ENCODE assay signal across 14 mouse cellular contexts in genomic region chr15:100341314-100341980, GRCm38 (mm10). TPM values are rescaled to one million over a fixed set of nuclear protein-coding genes. Genes with fewer than 3 reads are reported as not detected.
"Had no signal": no experiment of that assay in that cellular context is flagged by ENCODE, and none has a peak within 500 bp of the region (broad histone marks: within the 10 kb centered on the region; RNA-seq: fewer than 3 reads in every experiment).

No protein-coding gene starts in this region.

RNA-seq across cellular contexts. Expression of gene Mettl7a3, which starts 6.7 kb away (rescaled TPM):
- polyA plus RNA-seq: kidney, embryonic 15.5 days; liver, embryonic 12.5 days; liver, embryonic 15.5 days; midbrain, embryonic 10.5 days; midbrain, embryonic 13.5 days; midbrain, embryonic 16.5 days; myocyte; stomach, embryonic 15.5 days; thymus, postnatal 0 days had no signal

RNA-seq across cellular contexts. Expression of gene Methig1, which starts 11.5 kb away (rescaled TPM):
- polyA plus RNA-seq: limb, embryonic 15.5 days; liver, embryonic 12.5 days; lung, adult 2 months; midbrain, embryonic 10.5 days; midbrain, embryonic 13.5 days; midbrain, embryonic 16.5 days; myocyte had no signal

RNA-seq across cellular contexts. Expression of gene Mettl7a2, which starts 11.6 kb away (rescaled TPM):
- polyA plus RNA-seq: intestine, embryonic 15.5 days; kidney, embryonic 15.5 days; limb, embryonic 12.5 days; limb, embryonic 15.5 days; liver, embryonic 12.5 days; liver, embryonic 15.5 days; lung, adult 2 months; midbrain, embryonic 10.5 days; midbrain, embryonic 13.5 days; midbrain, embryonic 16.5 days; myocyte; neural tube, embryonic 13.5 days; stomach, embryonic 15.5 days; thymus, postnatal 0 days had no signal

RNA-seq across cellular contexts. Expression of gene Higd1c, which starts 22.9 kb away (rescaled TPM):
- polyA plus RNA-seq: limb, embryonic 12.5 days; limb, embryonic 15.5 days; liver, embryonic 12.5 days; liver, embryonic 15.5 days; lung, adult 2 months; midbrain, embryonic 10.5 days; midbrain, embryonic 13.5 days; midbrain, embryonic 16.5 days; myocyte; stomach, embryonic 15.5 days; thymus, postnatal 0 days had no signal
